Mouse (Mus musculus) monocyte, adult 59 days (primary cell): ENCODE measurements around the gene Gbp6. TPM values are rescaled to one million over a fixed set of nuclear protein-coding genes. Genes with fewer than 3 reads are reported as not detected.

ENCODE experiments used
- total RNA-seq, 2 experiments: library from RNA; stranded (reverse); gene quantifications; one replicate each; pipeline ENCODE4 v1.2.4; 2023

The Gbp6 gene
- total RNA-seq, result 1 to 10 TPM; 2.2 to 3.0 TPM

GRCm38 (mm10) chr5:105293226-105294165 lies at the start of gene Gbp6, which contains the start of gene Gm43302:
Gbp6 (minus strand) TSS chr5:105293698.
Gm43302 (minus strand) TSS chr5:105293695.

DNA sequence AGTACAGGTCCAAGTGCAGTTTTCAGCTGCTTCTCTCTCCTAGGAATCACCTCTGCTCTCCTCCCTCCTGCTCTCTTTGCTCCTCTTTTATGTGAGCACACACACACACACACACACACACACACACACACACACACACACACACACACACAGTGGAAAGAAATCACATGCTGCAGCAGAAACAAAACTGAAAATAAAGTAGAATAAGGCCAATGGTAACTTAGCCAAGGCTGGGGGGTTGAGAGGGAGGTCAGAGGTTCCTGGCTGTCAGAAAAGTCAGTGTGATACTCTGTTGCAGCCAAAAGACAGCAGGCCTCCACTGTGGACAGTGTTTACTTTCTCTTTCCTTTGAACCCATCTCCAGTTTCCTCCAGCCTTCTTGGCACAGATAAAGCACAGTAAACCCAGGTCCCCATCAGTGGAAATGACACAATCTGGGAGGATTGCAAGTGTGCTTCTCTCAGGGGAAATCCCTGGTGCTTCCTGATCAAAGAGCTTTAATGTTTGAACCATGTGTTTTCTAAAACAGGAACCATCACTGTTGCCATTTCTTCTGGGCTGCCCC lies 53.9 kb downstream of the Gbp6 start, which contains the start of gene Gbp10:
Gene Gbp10 (minus strand): TSS at position 51 of the 565 bp plus-strand sequence.

Other genes with a start within 250 kb of the Gbp6 start
- gene Gbp9, start 154.2 kb downstream of the Gbp6 start, total RNA-seq, result 10 to 100 TPM; 66.2 to 75.1 TPM
- 10 to 100 TPM; 44.9 to 53.0 TPM for gene Gbp8, start 154.2 kb downstream of the Gbp6 start, total RNA-seq
- 10 to 100 TPM; 21.0 to 21.9 TPM for gene Gbp4, start 154.1 kb downstream of the Gbp6 start, total RNA-seq
- under 1 TPM; 0.21 to 0.92 TPM for gene Gbp10, start 54.2 kb downstream of the Gbp6 start, total RNA-seq
- gene Gm43302, start within 50 bp of the Gbp6 start, total RNA-seq, result under 1 TPM in 1 of 2 experiments, not detected in 1; 0.31 TPM
- gene Lrrc8b, start 122.1 kb upstream of the Gbp6 start, total RNA-seq, result 10 to 100 TPM; 26.0 to 28.2 TPM
- gene Lrrc8c, start 225.7 kb upstream of the Gbp6 start, total RNA-seq, result 100 to 1,000 TPM; 135 to 147 TPM